Mouse (Mus musculus) right cerebral cortex, adult 18-20 months (tissue): ENCODE results near the gene Tnfaip8l1.

Source experiments
- DNase-seq: peaks from one replicate; pipeline ENCODE4 v3.0.0; 2022; ENCODE audit warnings: mixed read lengths

The Tnfaip8l1 gene

GRCm38 (mm10) chr17:56162231-56162774 lies at the start of gene Tnfaip8l1:
Gene Tnfaip8l1 (plus strand): TSS chr17:56162477.
- peak; percentile 97 for DNase-seq

GRCm38 (mm10) chr17:56112743-56113142 lies 49.5 kb upstream of the Tnfaip8l1 start:
- no peak for DNase-seq

GRCm38 (mm10) chr17:56116193-56116592 lies 46.1 kb upstream of the Tnfaip8l1 start:
- DNase-seq, result no peak

GRCm38 (mm10) chr17:56117251-56117710 lies 45.0 kb upstream of the Tnfaip8l1 start, which contains the start of gene Plin5:
Gene Plin5 (minus strand): TSS chr17:56117596.
- peak; percentile 61 for DNase-seq

GRCm38 (mm10) chr17:56119431-56119830 lies 42.8 kb upstream of the Tnfaip8l1 start:
- DNase-seq, result no peak

- DNase-seq, result no peak
These were observed 42.0 kb upstream of the Tnfaip8l1 start for GRCm38 (mm10) chr17:56119981-56120880.

GRCm38 (mm10) chr17:56121826-56122225 lies 40.5 kb upstream of the Tnfaip8l1 start, which contains the start of gene Lrg1:
Gene Lrg1 (minus strand): TSS chr17:56122001.
- no peak for DNase-seq

GRCm38 (mm10) chr17:56123161-56123560 lies 39.1 kb upstream of the Tnfaip8l1 start:
- DNase-seq, result no peak

- DNase-seq, result no peak
These were observed 38.5 kb upstream of the Tnfaip8l1 start for GRCm38 (mm10) chr17:56123681-56124340.

GRCm38 (mm10) chr17:56124377-56125275 lies 37.7 kb upstream of the Tnfaip8l1 start:
- DNase-seq, result peak; percentile 53

GRCm38 (mm10) chr17:56125276-56125630 lies 37.0 kb upstream of the Tnfaip8l1 start:
- no peak for DNase-seq

GRCm38 (mm10) chr17:56126175-56126574 lies 36.1 kb upstream of the Tnfaip8l1 start:
- DNase-seq, result no peak

GRCm38 (mm10) chr17:56128246-56128645 lies 34.0 kb upstream of the Tnfaip8l1 start:
- no peak for DNase-seq

GRCm38 (mm10) chr17:56131136-56131535 lies 31.1 kb upstream of the Tnfaip8l1 start:
- no peak for DNase-seq

GRCm38 (mm10) chr17:56131814-56132213 lies 30.5 kb upstream of the Tnfaip8l1 start:
- DNase-seq, result no peak

GRCm38 (mm10) chr17:56132661-56133060 lies 29.6 kb upstream of the Tnfaip8l1 start:
- DNase-seq, result no peak

GRCm38 (mm10) chr17:56133457-56134363 lies 28.6 kb upstream of the Tnfaip8l1 start:
- DNase-seq, result no peak

- DNase-seq, result peak; percentile 54
These were observed 27.8 kb upstream of the Tnfaip8l1 start for GRCm38 (mm10) chr17:56134463-56134971.

- DNase-seq, result no peak
These were observed 25.7 kb upstream of the Tnfaip8l1 start for GRCm38 (mm10) chr17:56136558-56136957.

GRCm38 (mm10) chr17:56137839-56138613 lies 24.3 kb upstream of the Tnfaip8l1 start:
- no peak for DNase-seq
